Mouse (Mus musculus) 3134 (cell line): ENCODE results near the gene Agxt.

Source experiments
- DNase-seq: peaks from one replicate; pipeline ENCODE4 v3.0.0-alpha.2; 2011; ENCODE audit warnings: low spot score; ENCODE audit not compliant: insufficient read length; ENCODE audit errors: extremely low read depth

Agxt gene

DNA sequence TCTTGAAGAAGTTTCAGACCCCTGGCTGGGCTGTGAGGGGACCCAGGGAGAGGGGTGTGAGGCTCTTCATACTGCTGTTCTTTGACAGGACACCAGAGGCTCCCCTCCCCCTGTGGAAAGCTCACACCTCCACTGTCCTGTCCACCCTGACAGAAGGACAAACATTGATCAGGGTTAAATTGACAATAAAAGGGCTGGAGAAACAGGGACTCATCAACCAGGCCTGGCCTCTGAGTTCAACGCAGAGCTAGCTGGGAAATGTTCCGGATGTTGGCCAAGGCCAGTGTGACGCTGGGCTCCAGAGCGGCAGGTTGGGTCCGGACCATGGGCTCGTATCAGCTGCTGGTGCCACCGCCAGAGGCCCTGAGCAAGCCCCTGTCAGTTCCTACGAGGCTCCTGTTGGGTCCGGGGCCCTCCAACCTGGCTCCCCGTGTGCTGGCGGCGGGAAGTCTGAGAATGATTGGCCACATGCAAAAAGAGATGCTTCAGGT lies at the start of gene Agxt:
TSS of gene Agxt (plus strand) at position 205 of the 491 bp plus-strand sequence.
- no peak for DNase-seq

- no peak for DNase-seq
These were observed 42.5 kb upstream of the Agxt start for GRCm38 (mm10) chr1:93092582-93092981.

DNA sequence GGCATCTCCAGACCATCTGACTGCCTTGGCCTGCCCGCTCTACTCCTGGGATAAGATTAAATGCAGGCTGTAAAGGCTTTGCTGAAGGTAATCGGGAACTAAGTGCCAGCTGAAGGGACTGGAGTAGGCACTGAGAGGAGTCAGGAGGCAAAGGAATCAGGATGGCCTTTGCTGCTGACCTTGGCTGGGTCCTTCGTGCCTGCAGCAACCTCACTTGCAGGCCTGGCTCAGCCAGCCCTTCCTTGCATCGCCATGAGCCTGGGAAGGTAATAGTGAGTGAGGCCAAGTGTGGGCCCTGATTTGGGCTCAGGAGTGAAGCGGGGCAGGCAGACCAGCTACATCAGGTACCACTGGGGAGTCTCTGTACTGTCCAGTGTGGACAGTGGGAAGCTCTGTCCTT lies 36.1 kb upstream of the Agxt start:
- DNase-seq: no peak

GRCm38 (mm10) chr1:93100243-93100575 lies 34.8 kb upstream of the Agxt start:
- DNase-seq: no peak

- no peak for DNase-seq
These were observed 34.2 kb upstream of the Agxt start for GRCm38 (mm10) chr1:93100576-93101491.

DNA sequence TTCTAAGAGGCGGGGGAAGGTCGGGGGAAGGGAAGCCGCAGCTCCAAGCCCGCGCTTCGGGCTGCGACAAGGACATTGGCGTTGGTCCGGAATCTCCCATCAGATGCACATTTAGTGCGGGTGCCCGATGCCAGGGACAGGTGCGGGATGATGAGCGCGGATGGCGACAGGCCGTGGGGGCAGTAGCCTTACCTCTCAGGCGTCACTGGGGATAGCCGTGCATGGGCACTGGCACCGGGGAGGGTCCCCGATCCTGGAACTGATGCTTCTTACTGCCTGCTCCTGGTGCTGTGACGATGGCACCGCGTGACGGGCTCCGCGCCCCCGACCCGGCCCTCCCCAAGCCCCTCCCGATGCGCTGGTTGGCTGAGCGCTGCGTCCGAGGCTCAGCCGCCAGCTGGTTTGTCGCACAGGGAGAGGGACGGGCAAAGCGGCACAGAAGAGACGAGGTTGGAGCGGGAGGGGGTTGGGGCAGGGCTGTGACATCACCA lies 33.4 kb upstream of the Agxt start, which contains the start of gene Kif1a:
TSS of gene Kif1a (minus strand) at position 381 of the 491 bp plus-strand sequence.
- DNase-seq: no peak

DNA sequence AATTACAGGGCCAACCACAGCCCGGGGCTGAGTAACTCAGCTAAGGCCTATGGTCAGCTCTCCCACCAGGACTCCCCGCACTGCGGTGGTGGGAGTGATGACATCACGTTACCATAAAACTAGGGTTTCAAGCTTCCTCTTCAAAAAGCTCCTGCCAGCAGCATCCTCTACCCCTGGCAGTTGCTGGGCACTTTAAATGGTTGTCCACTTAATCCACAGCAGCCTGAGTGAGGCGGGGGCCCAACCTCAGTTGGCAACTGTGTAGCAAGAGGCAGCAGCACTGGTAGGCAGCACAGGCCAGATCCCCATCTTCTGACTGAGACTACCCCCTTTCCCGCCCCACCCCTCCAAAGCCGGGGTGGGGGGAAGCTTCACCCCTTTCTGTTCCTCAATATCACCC lies 32.3 kb upstream of the Agxt start:
- DNase-seq: no peak

DNA sequence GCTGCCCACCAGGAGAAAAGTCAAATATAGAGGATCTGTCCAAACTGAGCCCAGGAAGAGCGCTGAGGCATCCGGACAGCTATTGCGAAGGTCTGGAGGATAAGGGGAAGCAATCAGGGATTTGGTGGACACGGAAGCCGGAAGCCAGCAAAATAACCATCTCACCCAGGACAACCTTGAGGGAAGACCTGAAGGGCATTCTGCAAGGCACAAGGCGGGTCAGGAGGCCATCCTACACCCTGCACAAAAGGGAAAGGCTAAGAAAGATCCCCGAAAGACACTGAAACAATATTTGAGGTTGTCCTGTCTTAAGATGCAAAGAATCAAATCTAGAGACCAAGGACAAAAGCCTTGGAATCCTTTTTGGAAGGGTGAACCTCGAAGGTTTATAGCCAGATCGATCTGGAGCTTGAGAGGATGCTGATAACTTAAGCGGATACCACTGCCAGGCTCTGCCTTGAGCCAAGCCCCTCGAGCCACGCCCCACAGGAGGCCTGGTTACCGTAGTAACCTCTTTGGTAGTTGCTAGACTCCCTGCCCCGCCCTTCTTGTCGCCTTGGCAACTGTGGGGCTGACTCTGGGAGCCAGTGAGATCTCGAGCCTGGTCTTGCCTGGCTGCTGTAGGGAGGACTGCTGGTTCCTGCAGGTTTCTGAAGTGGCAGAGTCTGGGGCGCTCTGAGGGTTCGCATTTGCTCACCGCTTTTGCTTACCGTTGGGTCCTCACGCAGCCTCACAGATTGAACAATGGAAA lies 20.2 kb upstream of the Agxt start:
- no peak for DNase-seq

DNA sequence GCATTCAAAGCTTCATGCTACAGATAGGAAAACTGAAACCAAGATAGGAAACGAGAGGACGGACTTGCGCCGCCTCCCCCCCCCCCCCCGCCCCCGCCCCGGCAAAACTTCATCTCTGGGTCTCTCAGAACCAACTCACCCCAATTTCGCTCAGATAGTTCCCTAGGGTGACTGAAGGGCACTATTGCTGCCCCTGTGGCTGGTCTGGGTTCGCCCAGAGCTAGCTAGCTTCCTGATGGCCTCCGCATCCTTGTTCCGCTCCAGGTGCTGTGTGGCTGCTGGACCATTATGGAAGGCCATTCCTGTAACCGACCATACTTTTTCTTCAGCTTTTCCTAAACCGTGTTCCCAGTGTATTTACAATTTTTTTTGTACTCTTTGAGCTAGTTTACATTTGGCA lies 19.6 kb upstream of the Agxt start:
- no peak for DNase-seq

DNA sequence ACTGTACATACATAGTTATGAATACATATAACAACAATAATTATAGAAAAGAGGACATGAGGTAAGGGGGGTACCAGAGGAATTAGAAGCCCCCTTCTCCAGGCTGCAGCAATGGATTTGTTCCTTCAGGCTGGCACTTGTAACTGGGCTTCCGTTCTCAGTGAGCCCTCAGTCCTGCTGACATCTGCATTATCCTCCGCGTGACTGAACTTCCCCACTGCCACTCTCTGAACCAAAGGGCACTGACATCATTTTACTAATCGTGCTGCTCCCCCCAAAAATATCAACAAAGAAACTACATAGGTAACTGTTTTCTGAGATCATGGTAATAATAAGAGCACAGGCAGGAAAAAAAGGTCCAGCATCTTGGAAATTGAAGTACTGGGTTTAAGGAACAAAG lies 16.2 kb upstream of the Agxt start:
- DNase-seq: no peak

DNA sequence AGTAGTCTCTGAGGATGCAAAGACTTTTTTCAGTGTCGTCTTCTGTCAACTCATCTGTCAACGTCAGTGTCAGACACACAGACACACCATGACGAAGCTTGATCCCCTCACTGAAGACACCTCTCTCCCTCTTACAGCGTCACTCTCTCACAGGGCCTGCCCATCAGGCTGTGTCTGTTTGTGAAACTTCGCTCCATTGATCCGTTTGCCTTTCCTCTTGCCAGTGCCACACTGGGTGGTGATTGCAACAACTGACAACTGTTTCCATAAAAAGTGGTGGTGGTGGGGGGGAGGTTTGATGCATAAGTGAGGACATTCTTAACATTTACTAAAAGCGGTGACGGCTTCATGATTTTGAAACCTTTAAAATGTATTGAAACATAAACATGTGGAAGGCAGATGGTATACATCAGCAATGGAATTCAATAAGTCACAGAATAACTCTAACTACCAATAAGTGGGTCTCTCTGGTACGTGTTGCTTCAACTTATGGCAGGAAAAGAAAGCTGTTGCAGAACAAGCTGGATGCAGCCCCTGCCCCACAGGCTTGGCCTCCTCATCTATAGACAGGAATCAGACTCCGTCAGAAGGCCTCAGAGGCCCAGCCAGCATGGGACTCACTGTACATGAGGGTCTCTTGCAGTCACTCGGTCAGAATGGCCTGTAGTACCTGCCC lies 11.7 kb upstream of the Agxt start:
- no peak for DNase-seq

- no peak for DNase-seq
These were observed 11.0 kb upstream of the Agxt start for GRCm38 (mm10) chr1:93124066-93124465.

GRCm38 (mm10) chr1:93125256-93125655 lies 9.8 kb upstream of the Agxt start:
- DNase-seq: no peak

DNA sequence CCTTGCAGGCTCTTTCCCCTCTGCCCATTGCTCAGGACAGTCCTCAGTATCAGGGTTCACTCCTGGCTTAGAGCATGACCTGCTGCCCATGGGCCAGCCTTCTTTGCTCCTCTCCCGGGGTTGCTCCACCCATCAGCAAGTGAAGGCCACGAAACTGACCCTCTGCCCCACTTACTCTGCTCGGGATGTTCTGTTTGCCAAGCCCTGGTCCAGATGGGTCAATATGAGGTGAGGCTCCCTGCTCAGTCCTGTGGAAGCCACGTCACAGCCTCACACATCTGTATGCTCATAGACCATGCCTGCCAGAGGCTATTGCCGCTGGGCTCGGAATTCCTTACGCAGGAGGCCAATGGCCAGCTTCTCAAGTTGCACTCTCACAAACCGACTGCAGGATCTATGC lies 6.8 kb upstream of the Agxt start:
- DNase-seq: no peak

DNA sequence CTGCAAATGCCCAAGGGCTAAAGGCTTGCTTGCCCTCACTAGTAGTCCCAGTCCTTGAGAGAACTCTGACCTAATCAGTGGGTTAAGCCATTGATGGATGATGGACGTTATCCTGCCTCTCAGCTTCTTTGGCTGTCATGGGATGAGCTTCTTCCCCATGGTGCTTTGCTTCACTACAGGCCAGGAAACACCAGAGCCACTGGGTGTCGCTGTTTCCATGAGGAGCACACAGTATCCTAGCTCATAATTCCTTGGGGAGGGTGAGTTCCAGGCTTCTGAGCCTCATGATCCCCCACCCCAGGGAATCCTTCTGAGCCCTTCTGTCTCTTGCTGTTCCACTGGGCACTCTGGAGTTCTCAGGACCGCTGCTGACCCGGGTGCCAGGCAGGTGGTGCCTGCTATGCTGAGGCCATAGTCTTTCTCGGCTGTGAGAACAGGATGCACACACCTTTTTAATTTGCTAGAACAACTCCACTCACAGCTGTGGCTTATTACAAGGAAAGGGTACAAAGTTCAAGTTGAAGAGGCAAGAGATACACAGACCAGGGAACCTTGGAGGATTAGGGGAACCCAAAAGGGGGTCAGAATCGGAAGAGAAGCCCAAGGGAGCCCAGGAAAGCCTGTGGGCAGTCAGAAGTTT lies 6.2 kb upstream of the Agxt start:
- peak; percentile 37 for DNase-seq

DNA sequence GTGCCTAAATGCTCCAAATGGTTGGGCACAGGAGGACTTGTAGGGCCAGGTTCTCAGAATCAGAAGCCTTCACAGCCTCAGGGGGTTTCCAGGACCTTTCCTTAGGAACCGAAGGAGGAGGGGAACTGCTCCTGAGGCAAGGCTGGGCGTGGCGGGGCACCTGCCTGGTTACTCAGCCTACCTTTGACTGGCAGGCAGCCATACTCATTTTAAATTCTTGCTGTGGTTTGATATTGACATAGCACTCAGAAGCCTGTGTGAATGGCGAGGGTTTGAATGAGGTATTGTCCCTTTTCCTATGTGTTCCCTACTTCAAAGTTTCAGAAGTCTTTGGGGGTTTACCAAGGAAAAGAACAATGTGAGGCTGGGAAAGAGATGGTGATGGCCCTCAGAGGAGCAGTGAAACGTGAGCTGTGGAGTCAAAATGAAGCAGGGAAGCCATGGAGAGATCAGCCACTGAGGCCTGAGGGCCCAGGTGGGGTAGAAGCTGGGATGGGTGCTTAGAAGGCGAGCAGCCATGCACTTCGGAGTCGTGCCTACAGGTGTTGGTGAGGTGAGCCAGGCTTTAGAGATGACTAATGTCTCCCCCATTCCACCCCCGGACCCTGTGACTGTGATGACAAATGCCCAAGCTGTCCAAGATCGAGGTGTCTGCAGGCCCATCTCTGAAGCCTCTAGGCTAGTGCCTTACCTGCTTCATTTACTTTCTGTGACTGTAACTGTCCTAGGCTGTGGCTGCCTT lies 4.6 kb upstream of the Agxt start:
- no peak for DNase-seq

- no peak for DNase-seq
These were observed 2.4 kb upstream of the Agxt start for GRCm38 (mm10) chr1:93132676-93133075.

DNA sequence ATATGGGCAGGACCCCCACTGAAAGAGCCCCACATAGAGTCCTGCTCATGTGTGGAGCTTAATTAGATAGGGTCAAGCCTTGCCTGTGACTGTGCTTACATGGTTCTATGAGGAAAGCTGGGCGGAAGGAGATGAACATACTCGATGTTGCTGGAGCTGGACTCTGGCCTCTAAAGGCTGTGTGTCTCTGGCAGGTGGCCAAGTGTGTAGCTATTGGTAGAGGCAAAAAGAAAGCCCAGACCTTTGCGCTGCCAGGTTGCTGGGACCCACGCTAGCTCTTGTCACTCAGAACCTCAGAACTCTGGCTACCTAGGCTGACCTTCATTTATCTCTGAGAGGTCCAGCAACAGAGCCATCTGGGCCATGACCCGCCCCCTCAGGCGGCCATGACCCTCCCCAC lies 3.5 kb downstream of the Agxt start:
- no peak for DNase-seq

DNA sequence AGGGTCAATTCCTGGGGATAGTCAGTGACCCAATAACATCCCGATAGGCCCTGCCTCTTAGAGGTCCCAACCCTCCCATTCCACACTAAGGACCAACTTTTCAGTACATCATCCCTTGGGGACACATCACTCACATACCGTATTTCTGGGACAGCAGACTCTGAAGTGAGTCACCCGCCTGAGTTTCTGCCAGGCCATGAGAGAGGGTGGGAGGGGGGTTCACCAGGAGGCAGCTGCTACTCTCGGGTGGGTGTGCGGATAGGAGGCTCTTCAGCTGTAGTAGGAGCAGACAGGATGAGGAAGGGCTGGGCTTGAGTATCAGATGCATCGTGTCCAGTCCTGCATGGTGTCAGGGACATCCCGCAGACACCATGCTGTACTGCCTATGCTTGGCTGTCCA lies 4.7 kb downstream of the Agxt start:
- no peak for DNase-seq

- no peak for DNase-seq
These were observed 7.8 kb downstream of the Agxt start for GRCm38 (mm10) chr1:93142871-93143270.
